Mouse (Mus musculus) NIH3T3 (cell line): ENCODE measurements around the gene Dnaja4.
A peak's percentile ranks its signal among the peaks of the same experiment; 100 is the strongest.
"Not testable (repeated sequence)": the region's sequence is repeated elsewhere in the genome, so short reads cannot be mapped to it uniquely, and the experiment has no call there.

Experiments used
- DNase-seq: peaks from one replicate; pipeline ENCODE4 v3.0.0-alpha.2; 2012; ENCODE audit warnings: low read depth

The Dnaja4 gene

DNA sequence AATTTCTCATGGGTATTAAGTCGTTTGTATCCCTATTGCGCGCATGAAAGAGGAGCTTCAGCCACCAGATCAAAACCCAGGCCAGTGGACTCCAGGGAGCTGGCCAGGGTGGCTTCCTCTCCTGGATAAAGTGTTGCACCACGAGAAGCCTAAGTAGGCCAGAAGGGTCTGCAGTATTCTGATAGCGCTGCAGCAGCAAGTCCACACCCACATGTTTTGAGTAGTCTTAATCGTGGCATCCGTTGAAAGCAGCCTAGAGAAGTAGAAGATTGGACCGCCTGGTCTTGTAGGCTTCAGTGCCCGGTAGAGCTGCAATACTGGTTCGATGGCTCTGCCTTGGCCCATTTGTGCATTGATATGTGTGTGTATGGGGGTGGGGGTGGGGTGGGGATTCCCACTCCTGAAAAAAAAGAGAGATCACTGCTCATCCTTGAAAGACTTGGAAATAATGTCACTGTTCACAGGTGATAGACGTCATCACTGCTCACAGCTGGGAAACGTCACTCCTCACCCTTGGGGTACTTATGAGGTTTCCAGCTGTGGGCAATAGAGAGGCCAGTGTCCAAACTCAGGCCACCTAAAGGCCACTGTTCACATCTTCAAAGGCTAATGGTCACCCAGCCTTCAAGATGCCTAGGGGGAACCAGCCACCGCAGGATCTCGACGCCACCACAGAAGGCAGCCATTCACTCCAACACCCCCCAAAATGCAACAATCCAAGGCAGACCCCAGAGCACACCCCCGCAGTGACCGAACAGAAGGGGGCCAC is at the start of gene Dnaja4:
Dnaja4 (plus strand) TSS at position 556 of the 769 bp plus-strand sequence.
- no peak for DNase-seq

DNA sequence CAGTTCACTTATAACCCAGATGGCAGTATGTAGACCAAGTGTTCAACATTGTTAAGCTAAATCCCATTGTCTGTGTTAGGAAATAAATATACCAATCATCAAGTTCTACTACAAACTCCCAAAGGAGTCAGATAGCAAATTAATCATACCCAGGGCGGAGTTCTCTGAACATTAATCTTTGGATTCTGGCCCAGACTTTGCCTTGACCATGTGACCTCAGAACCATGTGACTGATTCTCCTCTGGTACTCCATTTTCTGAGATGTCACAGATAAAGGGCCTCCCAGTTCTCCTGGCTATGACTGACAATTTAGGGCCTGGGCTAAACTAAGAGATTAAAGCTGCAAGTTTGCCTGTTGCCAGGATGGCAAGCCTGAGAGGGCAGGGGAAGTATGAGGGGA is 49.3 kb upstream of the Dnaja4 start:
- DNase-seq = peak; percentile 91

GRCm38 (mm10) chr9:54652778-54653177 is 45.9 kb upstream of the Dnaja4 start:
- DNase-seq = no peak

- DNase-seq = no peak
These were observed 42.8 kb upstream of the Dnaja4 start for GRCm38 (mm10) chr9:54655846-54656245.

GRCm38 (mm10) chr9:54656402-54656801 is 42.3 kb upstream of the Dnaja4 start:
- DNase-seq = no peak

- DNase-seq = no peak
These were observed 39.9 kb upstream of the Dnaja4 start for GRCm38 (mm10) chr9:54658773-54659172.

GRCm38 (mm10) chr9:54661605-54662377 is 36.9 kb upstream of the Dnaja4 start, which contains the start of gene Acsbg1:
Gene Acsbg1 (minus strand): TSS chr9:54661870.
- no peak for DNase-seq

DNA sequence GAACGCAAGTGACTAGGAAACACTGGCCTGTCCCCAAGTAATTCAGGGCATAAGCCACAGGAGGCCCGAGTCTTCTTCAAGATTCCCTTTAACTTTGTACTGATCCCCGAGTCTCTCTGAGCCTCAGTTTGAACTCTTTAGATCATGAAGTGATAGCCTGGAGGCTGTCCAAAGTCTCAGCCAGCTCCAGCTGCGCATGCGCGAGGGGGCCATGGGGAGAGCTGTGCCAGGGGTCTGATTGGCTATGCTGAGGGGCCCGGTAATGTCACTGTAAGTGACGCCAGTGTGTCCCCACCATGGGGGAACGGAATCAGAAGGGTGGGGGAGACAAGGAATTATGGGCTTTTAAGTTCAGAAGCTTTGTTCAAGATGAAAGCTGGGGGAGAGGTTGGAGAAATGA is 34.3 kb upstream of the Dnaja4 start:
- no peak for DNase-seq

- DNase-seq = no peak
These were observed 32.6 kb upstream of the Dnaja4 start for GRCm38 (mm10) chr9:54666116-54666515.

GRCm38 (mm10) chr9:54668455-54668854 is 30.2 kb upstream of the Dnaja4 start:
- peak; percentile 48 for DNase-seq

DNA sequence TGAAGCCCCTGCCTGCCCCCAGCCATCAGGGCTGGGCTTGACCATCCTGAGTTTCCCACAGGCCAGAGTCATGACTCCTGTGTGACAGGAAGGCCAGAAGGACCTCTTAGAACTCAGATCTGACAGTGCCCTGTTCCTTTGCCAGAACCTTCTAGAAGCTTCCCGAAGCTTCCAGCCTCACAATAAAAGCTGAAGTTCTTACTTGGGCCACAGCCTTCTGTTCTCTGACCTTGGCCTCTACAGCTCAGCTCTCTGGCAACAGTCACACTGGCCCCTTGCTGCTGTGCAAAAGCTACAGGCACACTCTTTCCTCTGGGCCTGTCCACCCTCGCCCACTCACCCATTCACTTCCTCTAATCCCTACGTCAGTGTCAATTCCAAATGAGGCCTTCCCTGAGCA is 26.7 kb upstream of the Dnaja4 start:
- no peak for DNase-seq

DNA sequence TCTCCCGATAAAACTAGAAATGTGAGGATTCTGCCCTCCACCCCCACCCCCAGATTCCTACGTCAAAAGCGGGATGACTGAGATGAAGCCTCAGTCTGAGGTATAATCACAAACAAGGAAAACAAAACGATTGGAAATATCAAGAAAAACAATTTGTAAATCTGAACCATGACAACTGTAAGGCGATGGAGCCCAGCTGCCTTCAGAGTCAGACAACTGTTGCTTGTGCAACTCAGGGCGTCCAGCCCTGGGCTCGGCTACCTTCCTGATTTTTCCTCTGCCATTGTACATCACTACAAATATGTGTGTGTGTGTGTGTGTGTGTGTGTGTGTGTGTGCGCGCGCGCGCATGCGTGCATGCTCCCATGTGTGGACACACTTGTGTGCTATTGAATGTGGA is 24.8 kb upstream of the Dnaja4 start:
- DNase-seq = no peak

DNA sequence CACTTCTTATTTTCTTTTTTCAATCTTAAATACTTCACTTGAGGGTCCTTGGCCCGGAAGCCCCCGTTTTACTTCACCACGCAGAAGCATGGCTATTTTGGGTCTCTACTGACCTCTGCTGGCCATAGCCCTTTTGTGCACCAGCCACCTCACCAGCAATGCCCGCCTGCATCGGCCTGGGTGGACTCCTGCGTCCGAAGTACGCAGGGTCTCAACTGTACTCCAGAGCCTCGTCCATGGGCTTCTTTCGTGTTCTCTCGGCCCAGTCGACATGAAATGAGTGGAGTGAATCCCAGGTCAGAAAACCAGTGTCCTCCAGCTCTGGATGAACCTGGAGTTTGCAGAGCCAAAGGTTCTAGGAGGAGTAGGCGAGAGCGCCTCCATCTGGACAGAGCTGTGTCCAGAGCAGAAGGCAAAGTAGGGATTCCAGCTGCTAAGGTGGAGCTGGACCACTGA is 22.1 kb upstream of the Dnaja4 start:
- peak; percentile 83 for DNase-seq

DNA sequence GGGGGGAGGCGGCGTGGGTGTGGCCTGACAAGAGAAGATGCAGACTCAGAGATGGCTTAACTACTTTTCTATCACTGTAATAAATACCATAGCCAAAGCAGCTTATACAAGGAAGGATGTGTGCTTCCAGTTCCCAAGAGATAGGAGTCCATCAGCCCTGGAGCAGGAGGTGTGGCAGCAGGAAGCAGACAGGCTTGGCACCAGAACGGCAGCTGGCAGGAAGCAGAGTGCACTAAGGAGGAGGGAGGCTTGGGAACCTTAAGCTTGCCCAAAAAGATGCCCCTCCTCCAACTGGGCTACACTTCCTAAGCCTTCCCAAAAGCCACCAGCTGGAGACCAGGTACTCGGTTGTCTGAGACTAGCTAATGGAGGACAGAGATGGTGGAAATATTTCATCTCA is 15.8 kb upstream of the Dnaja4 start:
- no peak for DNase-seq

- no peak for DNase-seq
These were observed 14.7 kb upstream of the Dnaja4 start for GRCm38 (mm10) chr9:54683814-54684605.

DNA sequence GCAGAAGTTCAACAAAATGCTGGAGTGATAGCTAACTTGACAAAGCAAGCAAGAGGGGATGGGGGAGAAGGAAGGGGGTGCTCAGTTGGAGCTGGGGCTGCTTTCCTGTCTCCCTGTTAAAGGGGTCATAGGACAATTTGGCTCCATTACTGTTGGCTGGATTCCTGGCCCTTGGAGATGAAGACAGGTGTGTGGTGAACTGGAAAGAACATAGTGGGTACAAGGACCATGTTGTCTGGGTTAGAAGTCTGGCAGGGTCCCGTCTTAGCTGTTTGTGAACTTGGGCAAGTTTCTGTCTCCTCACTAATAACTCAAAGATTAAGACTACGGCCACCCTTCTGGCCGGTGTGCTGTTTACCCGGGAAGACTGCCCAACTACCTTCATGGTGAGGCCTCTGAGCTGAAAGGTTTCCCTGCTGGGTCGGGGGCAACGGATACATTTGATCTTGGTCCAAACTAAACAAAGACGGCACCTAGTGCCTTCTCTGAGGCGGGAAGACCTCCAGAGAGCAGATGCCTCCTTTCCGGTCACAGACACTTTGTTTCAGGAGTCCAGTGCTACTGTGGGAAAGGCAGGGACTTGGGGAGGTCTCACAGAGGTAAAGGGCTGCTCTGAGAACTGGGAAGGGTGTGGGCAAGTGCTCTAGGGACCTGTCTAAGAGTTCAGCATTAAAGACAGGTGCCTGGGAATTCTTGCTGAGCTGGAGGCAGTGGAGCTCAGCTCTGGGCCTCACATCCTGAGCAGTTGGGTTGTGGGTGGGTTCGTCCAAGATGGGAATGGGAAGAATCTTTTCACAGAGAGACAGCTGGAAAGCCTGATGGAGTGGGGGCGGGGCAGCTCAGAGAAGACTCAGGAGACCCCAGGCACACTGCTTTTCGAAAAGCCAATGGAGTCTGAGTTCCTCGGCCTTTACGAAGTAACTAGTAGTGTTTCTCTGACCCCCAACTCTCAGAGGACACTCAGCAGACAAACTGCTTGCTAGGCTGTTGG is 11.1 kb upstream of the Dnaja4 start:
- DNase-seq = no peak

- no peak for DNase-seq
These were observed 9.2 kb upstream of the Dnaja4 start for GRCm38 (mm10) chr9:54689446-54689845.

DNA sequence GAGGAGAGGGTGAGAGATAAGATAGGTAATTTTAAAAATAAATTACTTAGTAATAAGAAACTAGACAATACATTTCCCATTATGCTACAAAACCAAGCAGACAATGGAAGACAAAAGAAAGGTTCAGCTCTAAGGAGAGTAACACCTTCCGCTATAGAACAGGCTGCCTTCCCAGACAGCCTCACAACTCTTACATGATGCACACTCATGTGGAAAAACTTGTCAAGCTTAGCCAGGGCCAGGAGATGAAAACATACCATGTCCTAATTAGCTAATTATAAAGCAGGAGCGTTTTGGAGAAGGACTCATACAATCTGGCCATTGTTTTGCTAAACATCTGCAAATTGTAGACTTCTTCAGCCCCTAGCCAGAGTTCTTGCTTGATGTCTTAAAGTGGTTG is 8.0 kb upstream of the Dnaja4 start:
- DNase-seq = not testable (repeated sequence)

- DNase-seq = not testable (repeated sequence)
These were observed 7.3 kb upstream of the Dnaja4 start for GRCm38 (mm10) chr9:54691241-54691805.

GRCm38 (mm10) chr9:54699087-54699344 is 343 bp downstream of the Dnaja4 start:
- DNase-seq = no peak
